Mouse (Mus musculus) stomach, postnatal 0 days (tissue): Measurements from ENCODE around the gene Ampd2. TPM values are rescaled to one million over a fixed set of nuclear protein-coding genes. Genes with fewer than 3 reads are reported as not detected.
A peak's percentile ranks its signal among the peaks of the same experiment; 100 is the strongest.

Experiments
- ATAC-seq: fragments of 200-750 bp; cut with Nextera tagmentation; 2 replicates; pipeline ENCODE4 v1.8.0; 2017; ENCODE audit not compliant: low FRiP score, low TSS enrichment
- DNase-seq: peaks from one replicate; pipeline ENCODE4 v3.0.0-alpha.2; 2016; ENCODE audit warnings: low spot score
- H3K27ac ChIP-seq: fragments of 300-500 bp; sonication (generic); replicated peaks from 2 replicates; pipeline ENCODE4 v1.5.1; 2014; ENCODE audit warnings: mild to moderate bottlenecking, control low read depth
- H3K27me3 ChIP-seq: fragments of 300-500 bp; sonication (generic); 2 replicates; pipeline ENCODE4 v1.6.1; 2014; ENCODE audit warnings: low read length; ENCODE audit not compliant: control insufficient read depth, insufficient read depth
- H3K36me3 ChIP-seq: fragments of 300-500 bp; sonication (generic); 2 replicates; pipeline ENCODE4 v1.6.1; 2014; ENCODE audit warnings: low read length, mixed read lengths; ENCODE audit not compliant: control insufficient read depth, insufficient read depth
- H3K4me1 ChIP-seq: fragments of 300-500 bp; sonication (generic); replicated peaks from 2 replicates; pipeline ENCODE4 v1.6.1; 2014; ENCODE audit warnings: antibody characterized with exemption; ENCODE audit not compliant: control insufficient read depth, insufficient read depth
- H3K4me2 ChIP-seq: fragments of 300-500 bp; sonication (generic); replicated peaks from 2 replicates; pipeline ENCODE4 v1.6.1; 2014; ENCODE audit warnings: low read depth, mild to moderate bottlenecking, control low read depth, moderate library complexity
- H3K4me3 ChIP-seq: fragments of 300-500 bp; sonication (generic); 2 replicates; pipeline ENCODE4 v1.5.1; 2014; ENCODE audit warnings: low read depth, low read length, control low read depth
- H3K9ac ChIP-seq: fragments of 300-500 bp; sonication (generic); 2 replicates; pipeline ENCODE4 v1.6.1; 2014; ENCODE audit warnings: mild to moderate bottlenecking, low read length, control low read depth, mixed read lengths
- H3K9me3 ChIP-seq: fragments of 300-500 bp; sonication (generic); 2 replicates; pipeline ENCODE4 v1.6.1; 2016; ENCODE audit warnings: low read length; ENCODE audit not compliant: control insufficient read depth
- CTCF ChIP-seq: IDR thresholded peaks from 2 replicates; pipeline ENCODE4 v1.5.1; 2016; ENCODE audit warnings: antibody characterized with exemption, low read depth, mild to moderate bottlenecking, moderate library complexity
- EP300 ChIP-seq: optimal IDR thresholded peaks from 2 replicates; pipeline ENCODE3; 2016; ENCODE audit warnings: antibody characterized with exemption
- WGBS: fragments of 180-500 bp; shearing (Covaris S2); extraction: QIAGEN DNeasy Blood & Tissue Kit; methylation state at CpG from one replicate; pipeline ENCODE4 v1.1.7; 2014; 5-methylcytosine and 5-hydroxymethylcytosine counted together
- polyA plus RNA-seq: library from polyadenylated mRNA; unstranded; fragments of >200 nt; fragmentation: Nextera tagmentation; extraction: Ambion mirVana; gene quantifications from 2 replicates; pipeline ENCODE4 v1.2.1, GENCODE M21; 2015

The Ampd2 gene
- polyA plus RNA-seq, 1 experiment from 2014 or later, result 20.2 TPM

- TF ChIP-seq CTCF (no peak), EP300 (no peak)
- no peaks in the 10 kb centered on the region for H3K27me3 ChIP-seq
- H3K9me3 ChIP-seq, result no peaks in the 10 kb centered on the region
- no peak overlapping the region for H3K4me3 ChIP-seq
- no peaks in the 10 kb centered on the region for H3K4me1 ChIP-seq
- ATAC-seq, result no peak
- H3K4me2 ChIP-seq, result no peak overlapping the region
- H3K36me3 ChIP-seq, result no peaks in the 10 kb centered on the region
- no peak overlapping the region for H3K9ac ChIP-seq
- 64% methylated on average over 1 of the region's 1 CpGs for WGBS
- DNase-seq, result no peak
- peak overlapping the region; percentile 4; the same call in 1 of the 2 replicates for H3K27ac ChIP-seq
Observed at GRCm38 (mm10) chr3:108026597-108026996, 59.9 kb downstream of the Ampd2 start.

GRCm38 (mm10) chr3:108026049-108026448, 60.4 kb downstream of the Ampd2 start:
- DNase-seq (peak; percentile 69), ATAC-seq (peak; percentile 70)
- no peak for TF ChIP-seq CTCF
- TF ChIP-seq EP300, result no peak
- Histone ChIP-seq H3K27ac (peak overlapping the region; percentile 4; the same call in 1 of the 2 replicates), H3K27me3 (no peaks in the 10 kb centered on the region), H3K9me3 (no peaks in the 10 kb centered on the region), H3K4me2 (no peak overlapping the region), H3K9ac (no peak overlapping the region), H3K4me3 (no peak overlapping the region), H3K36me3 (no peaks in the 10 kb centered on the region), H3K4me1 (no peaks in the 10 kb centered on the region)
- 56% methylated on average over 5 of the region's 5 CpGs for WGBS

DNA sequence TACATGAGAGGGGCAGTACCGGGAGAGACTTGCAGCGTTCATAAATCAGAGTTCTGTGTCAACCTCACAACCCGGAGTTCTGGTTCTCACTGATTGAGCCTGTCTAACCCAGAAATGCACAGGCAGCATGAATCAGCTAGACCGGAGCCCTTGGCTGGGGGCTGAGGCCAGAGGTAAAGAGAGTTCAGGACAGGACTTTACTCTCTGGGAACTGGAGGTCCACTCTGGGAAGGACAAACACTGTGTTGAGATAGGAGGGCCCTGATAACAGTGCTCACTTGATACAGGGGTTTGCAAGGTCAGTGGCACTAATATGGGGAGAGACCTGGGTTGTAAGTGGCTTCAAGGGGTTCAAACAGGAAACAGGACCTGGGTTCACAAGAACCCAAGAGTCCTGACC, 61.1 kb downstream of the Ampd2 start:
- Histone ChIP-seq H3K4me2 (no peak overlapping the region), H3K36me3 (no peaks in the 10 kb centered on the region), H3K27me3 (no peaks in the 10 kb centered on the region), H3K4me3 (no peak overlapping the region), H3K4me1 (no peaks in the 10 kb centered on the region), H3K27ac (peak overlapping the region; percentile 56; the same call in 1 of the 2 replicates), H3K9ac (no peak overlapping the region), H3K9me3 (no peaks in the 10 kb centered on the region)
- WGBS, result 43% methylated on average over 4 of the region's 4 CpGs
- TF ChIP-seq CTCF (no peak), EP300 (no peak)
- ATAC-seq (peak; percentile 46; the same call in 1 of the 2 replicates), DNase-seq (peak; percentile 47)

Other genes starting within 250 kb of the Ampd2 start
- gene Eps8l3, start 209.4 kb downstream of the Ampd2 start, polyA plus RNA-seq, result 29.2 and 29.8 TPM in 2 replicates
- 249 and 273 TPM in 2 replicates for gene Gstm5, start 190.8 kb downstream of the Ampd2 start, polyA plus RNA-seq
- 12.4 and 15.9 TPM in 2 replicates for gene Gstm7, start 154.8 kb downstream of the Ampd2 start, polyA plus RNA-seq
- 13.7 and 15.8 TPM in 2 replicates for gene Gstm6, start 142.9 kb downstream of the Ampd2 start, polyA plus RNA-seq
- 53.8 and 54.0 TPM in 2 replicates for gene Gstm3, start 117.4 kb downstream of the Ampd2 start, polyA plus RNA-seq
- gene Gstm2, start 100.2 kb downstream of the Ampd2 start, polyA plus RNA-seq, result 189 and 195 TPM in 2 replicates
- 892 and 954 TPM in 2 replicates for gene Gstm1, start 68.7 kb downstream of the Ampd2 start, polyA plus RNA-seq
- gene Gstm4, start 41.8 kb downstream of the Ampd2 start, polyA plus RNA-seq, result 19.4 and 19.6 TPM in 2 replicates
- gene Gnat2, start 6.1 kb upstream of the Ampd2 start, polyA plus RNA-seq, result 0.59 and 0.71 TPM in 2 replicates
- 107 and 112 TPM in 2 replicates for gene Gnai3, start 59.5 kb upstream of the Ampd2 start, polyA plus RNA-seq
- 0.11 TPM in 2 replicates for gene Gpr61, start 68.2 kb upstream of the Ampd2 start, polyA plus RNA-seq
- gene Amigo1, start 99.7 kb upstream of the Ampd2 start, polyA plus RNA-seq, result 3.0 and 3.5 TPM in 2 replicates
- gene Cyb561d1, start 114.6 kb upstream of the Ampd2 start, polyA plus RNA-seq, result 5.5 TPM in 2 replicates
- 4.3 and 4.8 TPM in 2 replicates for gene Atxn7l2, start 124.3 kb upstream of the Ampd2 start, polyA plus RNA-seq
- gene Sypl2, start 140.0 kb upstream of the Ampd2 start, polyA plus RNA-seq, result 0.04 and 0.05 TPM in 2 replicates
- gene Psma5, start 170.3 kb upstream of the Ampd2 start, polyA plus RNA-seq, result 159 and 166 TPM in 2 replicates
- gene Sort1, start 197.4 kb upstream of the Ampd2 start, polyA plus RNA-seq, result 7.6 and 9.2 TPM in 2 replicates